Mouse (Mus musculus): ENCODE measurements around the gene Brinp3. TPM values are rescaled to one million over a fixed set of nuclear protein-coding genes. Genes with fewer than 3 reads are reported as not detected.

Brinp3 gene
- 0.42 and 0.88 TPM in 2 replicates for polyA plus RNA-seq (2015; fragmentation: Nextera tagmentation; extraction: Ambion mirVana)

GRCm38 (mm10) chr1:146494681-146495331 lies at the start of gene Brinp3:
Gene Brinp3 (plus strand): TSS chr1:146494760.
- no peaks in the 10 kb centered on the region for H3K36me3 ChIP-seq (ENCODE audit: control insufficient read depth, insufficient read depth, low read length)
- no peaks in the 10 kb centered on the region for H3K9me3 ChIP-seq (ENCODE audit: control insufficient read depth, low read length)
- ATAC-seq, result no peak
- peaks cover 11% of the 10 kb centered on the region for H3K27me3 ChIP-seq (replicated peaks; ENCODE audit: control insufficient read depth, insufficient read depth, low read length)
- H3K4me1 ChIP-seq (ENCODE audit: control insufficient read depth, insufficient read depth, low read length), result peaks cover 3% of the 10 kb centered on the region; the same call in 1 of the 2 replicates
- WGBS, result 2% methylated on average over 19 of the region's 19 CpGs
- H3K27ac ChIP-seq (ENCODE audit: low read length), result no peak within 1 kb of the TSS
- H3K4me2 ChIP-seq (ENCODE audit: low read depth, low read length), result peak within 1 kb of the TSS; percentile 63
- peak within 1 kb of the TSS; percentile 20; the same call in 1 of the 2 replicates for H3K9ac ChIP-seq (ENCODE audit: low read depth, low read length)
- peak within 1 kb of the TSS; percentile 42 for H3K4me3 ChIP-seq (ENCODE audit: low read length)

GRCm38 (mm10) chr1:146494221-146494620 lies 339 bp upstream of the Brinp3 start:
- Histone ChIP-seq H3K9me3 (ENCODE audit: control insufficient read depth, low read length) (no peaks in the 10 kb centered on the region), H3K4me1 (ENCODE audit: control insufficient read depth, insufficient read depth, low read length) (peaks cover 3% of the 10 kb centered on the region; the same call in 1 of the 2 replicates), H3K36me3 (ENCODE audit: control insufficient read depth, insufficient read depth, low read length) (no peaks in the 10 kb centered on the region), H3K9ac (ENCODE audit: low read depth, low read length) (no peak overlapping the region), H3K4me3 (ENCODE audit: low read length) (peak overlapping the region; percentile 42), H3K4me2 (ENCODE audit: low read depth, low read length) (peak overlapping the region; percentile 63), H3K27ac (ENCODE audit: low read length) (no peak overlapping the region), H3K27me3 (replicated peaks; ENCODE audit: control insufficient read depth, insufficient read depth, low read length) (peaks cover 11% of the 10 kb centered on the region)
- WGBS, result 10% methylated on average over 7 of the region's 7 CpGs
- no peak for ATAC-seq

- peaks cover 11% of the 10 kb centered on the region for H3K27me3 ChIP-seq (replicated peaks; ENCODE audit: control insufficient read depth, insufficient read depth, low read length)
- peak overlapping the region; percentile 42 for H3K4me3 ChIP-seq (ENCODE audit: low read length)
- ATAC-seq, result no peak
- WGBS, result 8% methylated on average over 3 of the region's 3 CpGs
- no peak overlapping the region for H3K27ac ChIP-seq (ENCODE audit: low read length)
- no peaks in the 10 kb centered on the region for H3K36me3 ChIP-seq (ENCODE audit: control insufficient read depth, insufficient read depth, low read length)
- H3K4me1 ChIP-seq (ENCODE audit: control insufficient read depth, insufficient read depth, low read length), result peaks cover 3% of the 10 kb centered on the region; the same call in 1 of the 2 replicates
- peak overlapping the region; percentile 63 for H3K4me2 ChIP-seq (ENCODE audit: low read depth, low read length)
- H3K9me3 ChIP-seq (ENCODE audit: control insufficient read depth, low read length), result no peaks in the 10 kb centered on the region
- H3K9ac ChIP-seq (ENCODE audit: low read depth, low read length), result no peak overlapping the region
Observed at GRCm38 (mm10) chr1:146495386-146495785, 826 bp downstream of the Brinp3 start.

- Histone ChIP-seq H3K9me3 (ENCODE audit: control insufficient read depth, low read length) (no peaks in the 10 kb centered on the region), H3K4me1 (ENCODE audit: control insufficient read depth, insufficient read depth, low read length) (peaks cover 3% of the 10 kb centered on the region; the same call in 1 of the 2 replicates), H3K4me2 (ENCODE audit: low read depth, low read length) (peak overlapping the region; percentile 96), H3K4me3 (ENCODE audit: low read length) (peak overlapping the region; percentile 53), H3K9ac (ENCODE audit: low read depth, low read length) (peak overlapping the region; percentile 59), H3K36me3 (ENCODE audit: control insufficient read depth, insufficient read depth, low read length) (no peaks in the 10 kb centered on the region), H3K27me3 (replicated peaks; ENCODE audit: control insufficient read depth, insufficient read depth, low read length) (peaks cover 11% of the 10 kb centered on the region), H3K27ac (ENCODE audit: low read length) (no peak overlapping the region)
- 1% methylated on average over 28 of the region's 28 CpGs for WGBS
- ATAC-seq, result peak; percentile 65
Observed at GRCm38 (mm10) chr1:146497381-146498081, 3.0 kb downstream of the Brinp3 start.

GRCm38 (mm10) chr1:146498085-146498779 lies 3.7 kb downstream of the Brinp3 start:
- Histone ChIP-seq H3K9me3 (ENCODE audit: control insufficient read depth, low read length) (no peaks in the 10 kb centered on the region), H3K4me1 (ENCODE audit: control insufficient read depth, insufficient read depth, low read length) (peaks cover 3% of the 10 kb centered on the region; the same call in 1 of the 2 replicates), H3K27me3 (replicated peaks; ENCODE audit: control insufficient read depth, insufficient read depth, low read length) (peaks cover 11% of the 10 kb centered on the region), H3K4me2 (ENCODE audit: low read depth, low read length) (peak overlapping the region; percentile 96), H3K27ac (ENCODE audit: low read length) (no peak overlapping the region), H3K4me3 (ENCODE audit: low read length) (peak overlapping the region; percentile 53), H3K36me3 (ENCODE audit: control insufficient read depth, insufficient read depth, low read length) (no peaks in the 10 kb centered on the region), H3K9ac (ENCODE audit: low read depth, low read length) (peak overlapping the region; percentile 59)
- WGBS, result 1% methylated on average over 16 of the region's 16 CpGs
- peak; percentile 50 for ATAC-seq

GRCm38 (mm10) chr1:146498780-146499114 lies 4.2 kb downstream of the Brinp3 start:
- Histone ChIP-seq H3K4me1 (ENCODE audit: control insufficient read depth, insufficient read depth, low read length) (peaks cover 3% of the 10 kb centered on the region; the same call in 1 of the 2 replicates), H3K27ac (ENCODE audit: low read length) (no peak overlapping the region), H3K36me3 (ENCODE audit: control insufficient read depth, insufficient read depth, low read length) (no peaks in the 10 kb centered on the region), H3K27me3 (replicated peaks; ENCODE audit: control insufficient read depth, insufficient read depth, low read length) (peaks cover 11% of the 10 kb centered on the region), H3K9me3 (ENCODE audit: control insufficient read depth, low read length) (no peaks in the 10 kb centered on the region), H3K9ac (ENCODE audit: low read depth, low read length) (no peak overlapping the region), H3K4me2 (ENCODE audit: low read depth, low read length) (peak overlapping the region; percentile 96), H3K4me3 (ENCODE audit: low read length) (peak overlapping the region; percentile 53)
- peak; percentile 84 for ATAC-seq
- WGBS, result 10% methylated on average over 1 of the region's 1 CpGs

- Histone ChIP-seq H3K36me3 (ENCODE audit: control insufficient read depth, insufficient read depth, low read length) (no peaks in the 10 kb centered on the region), H3K4me2 (ENCODE audit: low read depth, low read length) (no peak overlapping the region), H3K4me1 (ENCODE audit: control insufficient read depth, insufficient read depth, low read length) (no peaks in the 10 kb centered on the region), H3K9ac (ENCODE audit: low read depth, low read length) (no peak overlapping the region), H3K4me3 (ENCODE audit: low read length) (no peak overlapping the region), H3K27ac (ENCODE audit: low read length) (no peak overlapping the region), H3K9me3 (ENCODE audit: control insufficient read depth, low read length) (no peaks in the 10 kb centered on the region), H3K27me3 (replicated peaks; ENCODE audit: control insufficient read depth, insufficient read depth, low read length) (no peaks in the 10 kb centered on the region)
- no peak for ATAC-seq
- WGBS, result 64% methylated on average over 2 of the region's 2 CpGs
Observed at GRCm38 (mm10) chr1:146515377-146515776, 20.8 kb downstream of the Brinp3 start.

- no peaks in the 10 kb centered on the region for H3K27me3 ChIP-seq (replicated peaks; ENCODE audit: control insufficient read depth, insufficient read depth, low read length)
- no peak for ATAC-seq
Observed at GRCm38 (mm10) chr1:146523727-146524573, 29.4 kb downstream of the Brinp3 start.

More at GRCm38 (mm10) chr1:146523727-146524573, 29.4 kb downstream of the Brinp3 start:
- H3K36me3 ChIP-seq (ENCODE audit: control insufficient read depth, insufficient read depth, low read length), result no peaks in the 10 kb centered on the region
- no peak overlapping the region for H3K27ac ChIP-seq (ENCODE audit: low read length)
- no peak overlapping the region for H3K4me3 ChIP-seq (ENCODE audit: low read length)
- WGBS, result 73% methylated on average over 11 of the region's 11 CpGs
- H3K9ac ChIP-seq (ENCODE audit: low read depth, low read length), result no peak overlapping the region
- no peaks in the 10 kb centered on the region for H3K4me1 ChIP-seq (ENCODE audit: control insufficient read depth, insufficient read depth, low read length)
- no peak overlapping the region for H3K4me2 ChIP-seq (ENCODE audit: low read depth, low read length)
- H3K9me3 ChIP-seq (ENCODE audit: control insufficient read depth, low read length), result no peaks in the 10 kb centered on the region

Measured in intestine, embryonic 16.5 days (tissue).